Mouse (Mus musculus) neutrophil, adult 59 days (primary cell): ENCODE measurements around the gene Sirt4. TPM values are rescaled to one million over a fixed set of nuclear protein-coding genes. Genes with fewer than 3 reads are reported as not detected.

Experiments used
- total RNA-seq, 2 experiments: library from RNA; stranded (reverse); gene quantifications; 1 replicate in 1 of 2; 2 replicates in 1 of 2; pipeline ENCODE4 v1.2.4; 2023

The Sirt4 gene
- total RNA-seq, result 1 to 10 TPM; 3.0 to 5.4 TPM

GRCm38 (mm10) chr5:115483947-115484920, at the start of gene Sirt4:
Sirt4 (minus strand) TSS chr5:115484725.

GRCm38 (mm10) chr5:115506454-115507201, 22.1 kb upstream of the Sirt4 start, which contains the start of gene Pxn:
Pxn (plus strand) TSS chr5:115506676.

GRCm38 (mm10) chr5:115465642-115466420, 18.7 kb downstream of the Sirt4 start, which contains the start of gene Pla2g1b:
Pla2g1b (plus strand) TSS chr5:115466262.

GRCm38 (mm10) chr5:115429359-115430186, 55.0 kb downstream of the Sirt4 start, which contains the start of gene Msi1:
Msi1 (plus strand) TSS chr5:115429599.

Other genes with a start within 250 kb of the Sirt4 start
- gene Pop5, start 248.9 kb downstream of the Sirt4 start, total RNA-seq, result 10 to 100 TPM; 13.0 to 13.5 TPM
- 100 to 1,000 TPM; 192 to 202 TPM for gene Rnf10, start 211.8 kb downstream of the Sirt4 start, total RNA-seq
- 10 to 100 TPM; 10.7 to 11.2 TPM for gene Coq5, start 205.1 kb downstream of the Sirt4 start, total RNA-seq
- 100 to 1,000 TPM; 186 to 218 TPM for gene Dynll1, start 183.7 kb downstream of the Sirt4 start, total RNA-seq
- 10 to 100 TPM; 57.3 to 62.5 TPM for gene Srsf9, start 157.5 kb downstream of the Sirt4 start, total RNA-seq
- 10 to 100 TPM in 1 of 2 experiments, 1 to 10 TPM in 1; 5.9 to 11.5 TPM for gene Gatc, start 143.5 kb downstream of the Sirt4 start, total RNA-seq
- 10 to 100 TPM; 15.2 to 17.1 TPM for gene Triap1, start 143.5 kb downstream of the Sirt4 start, total RNA-seq
- 100 to 1,000 TPM; 239 to 273 TPM for gene Cox6a1, start 135.7 kb downstream of the Sirt4 start, total RNA-seq
- gene Msi1, start 55.1 kb downstream of the Sirt4 start, total RNA-seq, result not detected
- gene Pla2g1b, start 18.5 kb downstream of the Sirt4 start, total RNA-seq, result not detected
- 100 to 1,000 TPM; 402 to 404 TPM for gene Pxn, start 22.0 kb upstream of the Sirt4 start, total RNA-seq
- 100 to 1,000 TPM; 686 to 781 TPM for gene Rplp0, start 74.7 kb upstream of the Sirt4 start, total RNA-seq
- 10 to 100 TPM; 26.8 to 29.8 TPM for gene Gcn1l1, start 80.5 kb upstream of the Sirt4 start, total RNA-seq
- 10 to 100 TPM; 60.7 to 61.7 TPM for gene Rab35, start 147.2 kb upstream of the Sirt4 start, total RNA-seq
- 1 to 10 TPM; 1.3 to 1.5 TPM for gene Bicdl1, start 246.9 kb upstream of the Sirt4 start, total RNA-seq